Mouse (Mus musculus) gastrocnemius, postnatal 25 days (tissue): ENCODE data around the gene Olfr978. TPM values are rescaled to one million over a fixed set of nuclear protein-coding genes. Genes with fewer than 3 reads are reported as not detected.
"Not testable (repeated sequence)": the region's sequence is repeated elsewhere in the genome, so short reads cannot be mapped to it uniquely, and the experiment has no call there.

ENCODE experiments used
- DNase-seq: peaks from one replicate; pipeline ENCODE4 v3.0.0; 2022
- long read RNA-seq, 2 experiments: library from polyadenylated mRNA; stranded (forward); transcript quantifications; one replicate each; pipeline ENCODE4 v2.0.0; 2021
- total RNA-seq, 2 experiments: library from RNA; stranded (reverse); gene quantifications; 1 replicate in 1 of 2; 2 replicates in 1 of 2; pipeline ENCODE4 v1.2.3; 2021

Olfr978 gene
- not detected for total RNA-seq
- long read RNA-seq, experiment 1 = 0 reads
- long read RNA-seq, experiment 2 = 0 reads

- DNase-seq = no peak
These were observed at the start of gene Olfr978 for GRCm38 (mm10) chr9:39991813-39992212. Olfr978 (plus strand) TSS chr9:39992113.

GRCm38 (mm10) chr9:39951946-39952345, 40.0 kb upstream of the Olfr978 start, which contains the start of gene Olfr975:
Olfr975 (minus strand) TSS chr9:39952046.
- no peak for DNase-seq

GRCm38 (mm10) chr9:39961033-39961432, 30.9 kb upstream of the Olfr978 start, which contains the start of gene Olfr976:
Olfr976 (minus strand) TSS chr9:39961133.
- not testable (repeated sequence) for DNase-seq

GRCm38 (mm10) chr9:39976581-39977145, 15.2 kb upstream of the Olfr978 start:
- not testable (repeated sequence) for DNase-seq

GRCm38 (mm10) chr9:40003365-40003764, 11.5 kb downstream of the Olfr978 start, which contains the start of gene Olfr979:
Olfr979 (minus strand) TSS chr9:40003465.
- DNase-seq = no peak

GRCm38 (mm10) chr9:40009482-40009881, 17.6 kb downstream of the Olfr978 start, which contains the start of gene Olfr980:
Olfr980 (minus strand) TSS chr9:40009582.
- no peak for DNase-seq

- no peak for DNase-seq
These were observed 29.3 kb downstream of the Olfr978 start, which contains the start of gene Olfr981 for GRCm38 (mm10) chr9:40021164-40021563. Olfr981 (plus strand) TSS chr9:40021464.

Other genes starting within 250 kb of the Olfr978 start
- gene Olfr967, start 245.9 kb upstream of the Olfr978 start, total RNA-seq = not detected
- gene Olfr968, start 208.9 kb upstream of the Olfr978 start, total RNA-seq = not detected
- not detected for gene Olfr969, start 201.2 kb upstream of the Olfr978 start, total RNA-seq
- gene Olfr970, start 183.3 kb upstream of the Olfr978 start, total RNA-seq = not detected
- gene Olfr971, start 155.2 kb upstream of the Olfr978 start, total RNA-seq = not detected
- not detected for gene Olfr972, start 125.7 kb upstream of the Olfr978 start, total RNA-seq
- gene Olfr229, start 84.8 kb upstream of the Olfr978 start, total RNA-seq = not detected
- not detected for gene Olfr974, start 54.6 kb upstream of the Olfr978 start, total RNA-seq
- gene Olfr975, start 40.1 kb upstream of the Olfr978 start, total RNA-seq = not detected
- gene Olfr976, start 31.0 kb upstream of the Olfr978 start, total RNA-seq = not detected
- not detected for gene Olfr979, start 11.4 kb downstream of the Olfr978 start, total RNA-seq
- not detected for gene Olfr980, start 17.5 kb downstream of the Olfr978 start, total RNA-seq
- gene Olfr981, start 29.4 kb downstream of the Olfr978 start, total RNA-seq = not detected
- not detected for gene Olfr982, start 81.7 kb downstream of the Olfr978 start, total RNA-seq
- gene Olfr983, start 101.5 kb downstream of the Olfr978 start, total RNA-seq = not detected
- not detected for gene Olfr984, start 122.1 kb downstream of the Olfr978 start, total RNA-seq
- not detected for gene Olfr985, start 138.1 kb downstream of the Olfr978 start, total RNA-seq
- not detected for gene Tmem225, start 156.0 kb downstream of the Olfr978 start, total RNA-seq
- gene Olfr986, start 188.8 kb downstream of the Olfr978 start, total RNA-seq = not detected
- 1 to 10 TPM; 1.3 to 1.4 TPM for gene Zfp202, start 200.2 kb downstream of the Olfr978 start, total RNA-seq